Mouse (Mus musculus) hindbrain, embryonic 14.5 days (tissue): ENCODE measurements around the gene Zfp526. TPM values are rescaled to one million over a fixed set of nuclear protein-coding genes. Genes with fewer than 3 reads are reported as not detected.

ENCODE experiments used
- ATAC-seq: fragments of 200-750 bp; cut with Nextera tagmentation; 2 replicates; pipeline ENCODE4 v1.8.0; 2017; ENCODE audit warnings: moderate number of reproducible peaks, mild to moderate bottlenecking, moderate TSS enrichment, moderate library complexity; ENCODE audit not compliant: low FRiP score
- DNase-seq: peaks from one replicate; pipeline ENCODE4 v3.0.0-alpha.2; 2015; ENCODE audit warnings: low spot score
- H3K27ac ChIP-seq: fragments of 300-500 bp; sonication (generic); 2 replicates; pipeline ENCODE4 v1.5.1; 2014; ENCODE audit warnings: mild to moderate bottlenecking, moderate library complexity
- H3K27me3 ChIP-seq: fragments of 300-500 bp; sonication (generic); 2 replicates; pipeline ENCODE4 v1.6.1; 2014; ENCODE audit warnings: mild to moderate bottlenecking, low read length, mixed read lengths; ENCODE audit not compliant: control insufficient read depth, insufficient read depth
- H3K36me3 ChIP-seq: fragments of 300-500 bp; sonication (generic); replicated peaks from 2 replicates; pipeline ENCODE4 v1.6.1; 2014; ENCODE audit not compliant: control insufficient read depth, insufficient read depth
- H3K4me1 ChIP-seq: fragments of 300-500 bp; sonication (generic); replicated peaks from 2 replicates; pipeline ENCODE4 v1.6.1; 2014; ENCODE audit warnings: antibody characterized with exemption, low read length, mixed read lengths; ENCODE audit not compliant: control insufficient read depth, insufficient read depth
- H3K4me2 ChIP-seq: fragments of 300-500 bp; sonication (generic); replicated peaks from 2 replicates; pipeline ENCODE4 v1.6.1; 2014; ENCODE audit warnings: mild to moderate bottlenecking, moderate library complexity
- H3K4me3 ChIP-seq: fragments of 300-500 bp; sonication (generic); replicated peaks from 2 replicates; pipeline ENCODE4 v1.5.1; 2014; ENCODE audit warnings: mild to moderate bottlenecking, low read length
- H3K9ac ChIP-seq: fragments of 300-500 bp; sonication (generic); 2 replicates; pipeline ENCODE4 v1.6.1; 2014
- H3K9me3 ChIP-seq: fragments of 300-500 bp; sonication (generic); 2 replicates; pipeline ENCODE4 v1.6.1; 2016; ENCODE audit warnings: low read length; ENCODE audit not compliant: control insufficient read depth
- WGBS: fragments of 180-500 bp; shearing (Covaris S2); extraction: QIAGEN DNeasy Blood & Tissue Kit; methylation state at CpG from one replicate; pipeline ENCODE4 v1.1.7; 2014; 5-methylcytosine and 5-hydroxymethylcytosine counted together
- polyA plus RNA-seq: library from polyadenylated mRNA; unstranded; fragments of >200 nt; fragmentation: Nextera tagmentation; extraction: Ambion mirVana; gene quantifications from 2 replicates; pipeline ENCODE4 v1.2.1, GENCODE M21; 2014

Gene Zfp526
- polyA plus RNA-seq, 1 experiment from 2014 or later = 2.4 TPM

DNA sequence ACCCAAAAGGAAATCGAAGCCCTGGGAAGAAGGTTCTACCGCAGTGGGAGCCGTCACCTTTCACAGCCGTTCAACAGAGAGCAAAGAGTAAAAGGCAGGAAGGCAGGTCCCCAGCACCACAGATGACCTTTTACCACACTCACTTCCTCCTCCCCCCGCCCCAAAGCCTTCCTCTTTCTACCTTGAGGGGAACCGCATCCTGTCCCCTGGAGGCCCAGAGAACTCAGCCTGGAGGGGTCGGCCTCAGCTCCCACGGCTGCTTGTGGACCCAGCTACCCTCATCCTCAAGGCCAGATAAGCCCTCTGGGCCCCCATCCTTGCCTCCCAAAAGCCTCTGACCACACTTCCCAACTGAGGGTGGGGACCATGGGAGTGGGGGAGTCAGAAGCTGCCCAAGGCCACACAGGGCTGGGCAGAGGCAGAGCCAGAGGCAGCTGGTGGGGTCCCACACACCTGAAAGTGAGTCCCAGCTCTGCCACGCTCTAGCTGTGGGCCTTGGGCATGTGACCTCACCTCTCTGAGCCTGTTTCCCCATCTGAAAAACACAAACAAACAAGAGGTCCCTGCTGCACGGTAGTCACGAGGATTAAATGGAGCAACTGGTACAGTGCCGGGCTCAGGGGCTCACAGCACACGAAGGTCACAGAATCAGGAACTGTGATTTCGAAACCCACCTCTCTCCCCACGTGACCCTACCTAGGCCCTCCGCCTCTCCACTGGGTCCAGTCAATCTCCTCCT is 15.7 kb upstream of the Zfp526 start:
- DNase-seq = no peak
- no peak overlapping the region for H3K4me2 ChIP-seq
- H3K27me3 ChIP-seq = no peaks in the 10 kb centered on the region
- H3K9ac ChIP-seq = no peak overlapping the region
- H3K9me3 ChIP-seq = no peaks in the 10 kb centered on the region
- ATAC-seq = no peak
- H3K27ac ChIP-seq = no peak overlapping the region
- 88% methylated on average over 16 of the region's 16 CpGs for WGBS
- no peak overlapping the region for H3K4me3 ChIP-seq
- peaks cover 77% of the 10 kb centered on the region for H3K36me3 ChIP-seq
- no peaks in the 10 kb centered on the region for H3K4me1 ChIP-seq

DNA sequence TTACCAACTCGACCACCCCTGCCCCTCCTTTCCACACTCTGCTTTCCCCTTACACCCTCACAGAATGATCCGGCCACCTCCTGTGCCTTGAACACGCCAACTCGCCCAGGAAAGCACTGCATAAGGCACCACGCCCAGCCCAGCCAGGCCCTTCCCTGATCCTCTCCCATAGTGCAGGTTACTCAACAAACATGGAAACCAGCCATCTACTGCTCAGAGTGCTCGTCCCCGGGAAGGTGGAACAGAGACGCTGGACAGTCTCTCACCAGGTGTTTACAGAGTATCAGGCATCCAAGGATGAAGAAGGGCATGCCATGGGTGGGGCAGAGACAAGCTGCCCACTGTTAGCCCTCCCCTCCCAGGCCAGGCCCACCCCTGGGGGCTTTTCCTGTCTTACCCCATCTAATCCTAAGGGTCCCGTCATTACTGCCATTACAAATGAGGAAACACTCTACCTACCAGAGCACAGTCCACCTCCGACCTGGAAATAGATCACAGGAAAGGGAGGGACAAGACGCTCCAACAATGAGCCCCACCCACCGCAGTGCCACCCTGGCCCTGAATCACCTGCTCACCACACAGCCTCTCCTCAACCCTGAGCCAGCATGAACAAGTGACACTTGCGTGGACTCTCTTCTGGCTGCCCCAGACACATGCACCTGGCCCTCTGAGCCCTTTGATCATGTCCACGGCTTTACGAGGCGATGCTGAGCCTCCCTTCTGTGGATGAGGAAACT is 15.0 kb upstream of the Zfp526 start:
- H3K36me3 ChIP-seq = peaks cover 83% of the 10 kb centered on the region
- H3K9ac ChIP-seq = no peak overlapping the region
- H3K9me3 ChIP-seq = no peaks in the 10 kb centered on the region
- 89% methylated on average over 16 of the region's 16 CpGs for WGBS
- no peak for ATAC-seq
- no peak overlapping the region for H3K4me2 ChIP-seq
- no peak overlapping the region for H3K27ac ChIP-seq
- H3K4me3 ChIP-seq = no peak overlapping the region
- no peaks in the 10 kb centered on the region for H3K27me3 ChIP-seq
- no peaks in the 10 kb centered on the region for H3K4me1 ChIP-seq
- DNase-seq = no peak

DNA sequence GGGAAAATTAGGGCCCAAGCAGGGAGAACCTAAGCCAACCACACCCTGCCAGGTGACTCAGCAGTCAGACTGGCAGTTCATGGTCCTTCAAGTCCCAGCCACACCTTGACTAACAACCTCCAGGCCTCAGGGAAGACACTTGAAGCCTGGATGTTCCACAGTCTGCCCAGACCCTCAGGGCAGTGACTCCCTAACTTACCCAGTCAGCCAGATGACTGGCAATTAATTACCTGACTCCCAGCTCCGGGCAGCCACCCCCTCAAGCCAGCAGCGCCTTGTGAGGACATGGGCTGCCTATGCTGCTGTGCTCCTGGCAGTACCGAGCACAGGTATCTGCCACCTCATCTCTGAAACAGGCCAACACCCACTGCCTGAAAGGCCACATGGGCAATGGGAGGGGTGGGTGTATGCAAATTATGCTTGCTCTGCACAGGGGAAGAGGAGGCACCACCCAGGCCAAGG is 12.0 kb upstream of the Zfp526 start:
- Histone ChIP-seq H3K4me3 (no peak overlapping the region), H3K27ac (no peak overlapping the region), H3K9me3 (no peaks in the 10 kb centered on the region), H3K4me1 (no peaks in the 10 kb centered on the region), H3K9ac (no peak overlapping the region), H3K27me3 (no peaks in the 10 kb centered on the region), H3K36me3 (peaks cover 83% of the 10 kb centered on the region), H3K4me2 (no peak overlapping the region)
- WGBS = 93% methylated on average over 3 of the region's 3 CpGs
- DNase-seq (no peak), ATAC-seq (no peak)

DNA sequence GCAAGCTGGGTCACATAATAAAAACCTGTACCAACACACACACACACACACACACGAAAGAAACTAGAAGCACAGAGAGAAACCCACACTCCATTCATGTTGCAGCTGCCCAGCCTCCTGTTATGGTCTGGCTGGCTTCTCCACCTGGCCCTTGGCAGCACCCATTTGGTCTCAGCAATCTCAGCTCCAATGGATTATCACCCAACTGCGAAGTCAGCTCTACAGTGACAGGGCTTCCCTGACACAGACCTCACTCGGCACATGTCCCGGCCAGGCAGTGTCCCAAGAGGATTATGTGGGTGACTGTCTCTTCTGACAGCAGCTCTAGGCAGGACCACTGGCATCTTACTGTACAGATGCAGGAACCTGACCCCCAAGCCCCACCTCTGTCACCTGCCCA is 10.7 kb upstream of the Zfp526 start:
- Histone ChIP-seq H3K4me2 (no peak overlapping the region), H3K4me1 (no peaks in the 10 kb centered on the region), H3K9ac (no peak overlapping the region), H3K9me3 (no peaks in the 10 kb centered on the region), H3K27me3 (no peaks in the 10 kb centered on the region), H3K27ac (no peak overlapping the region), H3K36me3 (peaks cover 85% of the 10 kb centered on the region), H3K4me3 (no peak overlapping the region)
- no peak for ATAC-seq
- DNase-seq = no peak
- WGBS = 94% methylated on average over 4 of the region's 4 CpGs

DNA sequence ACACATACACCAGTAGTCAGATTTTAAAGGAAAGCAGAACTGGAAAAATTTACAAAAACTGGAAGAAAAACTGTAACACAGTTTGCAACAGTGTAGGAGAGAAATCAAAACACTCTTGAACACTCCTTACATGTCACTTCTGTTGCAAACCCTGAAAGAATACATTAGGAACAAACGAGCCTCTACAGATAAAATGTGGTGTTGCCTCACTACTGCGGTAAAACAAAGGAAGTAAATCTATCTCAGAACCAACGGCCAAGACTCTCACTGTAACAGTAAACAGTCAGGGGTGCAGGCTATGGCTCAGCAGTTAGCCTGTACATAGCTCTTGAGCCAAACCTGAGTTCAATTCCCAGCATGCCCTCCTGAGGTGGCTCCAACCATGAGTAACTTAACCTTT is 8.1 kb upstream of the Zfp526 start:
- DNase-seq = no peak
- Histone ChIP-seq H3K36me3 (peaks cover 87% of the 10 kb centered on the region), H3K4me3 (no peak overlapping the region), H3K4me2 (no peak overlapping the region), H3K9me3 (no peaks in the 10 kb centered on the region), H3K9ac (no peak overlapping the region), H3K27ac (no peak overlapping the region), H3K4me1 (peaks cover under 1% of the 10 kb centered on the region; the same call in 1 of the 2 replicates), H3K27me3 (no peaks in the 10 kb centered on the region)
- 88% methylated on average over 3 of the region's 3 CpGs for WGBS
- ATAC-seq = no peak

DNA sequence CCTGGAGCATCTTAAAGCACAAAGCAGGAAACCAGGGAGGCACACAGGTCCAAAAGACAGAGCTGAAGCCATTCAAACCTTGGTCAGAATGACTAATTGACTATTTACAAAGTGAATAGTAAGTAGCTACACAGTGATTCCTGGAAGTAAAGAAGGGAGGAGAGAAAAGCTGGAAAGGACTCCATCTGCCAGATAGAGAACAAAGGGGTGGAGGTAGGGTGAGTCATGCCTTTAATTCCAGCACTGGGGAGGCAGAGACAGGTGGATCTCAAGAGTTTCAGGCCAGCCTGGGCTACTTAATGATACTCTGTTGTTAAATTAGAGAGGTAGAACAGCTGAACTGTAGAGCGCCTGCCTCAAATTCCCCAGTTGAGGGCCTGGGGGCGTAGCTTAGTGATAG is 7.1 kb upstream of the Zfp526 start:
- peaks cover 9% of the 10 kb centered on the region for H3K4me1 ChIP-seq
- no peak overlapping the region for H3K27ac ChIP-seq
- H3K9me3 ChIP-seq = no peaks in the 10 kb centered on the region
- WGBS = 89% methylated on average over 2 of the region's 2 CpGs
- no peak overlapping the region for H3K4me3 ChIP-seq
- H3K4me2 ChIP-seq = no peak overlapping the region
- no peak overlapping the region for H3K9ac ChIP-seq
- DNase-seq = no peak
- no peak for ATAC-seq
- H3K36me3 ChIP-seq = peaks cover 76% of the 10 kb centered on the region
- no peaks in the 10 kb centered on the region for H3K27me3 ChIP-seq

DNA sequence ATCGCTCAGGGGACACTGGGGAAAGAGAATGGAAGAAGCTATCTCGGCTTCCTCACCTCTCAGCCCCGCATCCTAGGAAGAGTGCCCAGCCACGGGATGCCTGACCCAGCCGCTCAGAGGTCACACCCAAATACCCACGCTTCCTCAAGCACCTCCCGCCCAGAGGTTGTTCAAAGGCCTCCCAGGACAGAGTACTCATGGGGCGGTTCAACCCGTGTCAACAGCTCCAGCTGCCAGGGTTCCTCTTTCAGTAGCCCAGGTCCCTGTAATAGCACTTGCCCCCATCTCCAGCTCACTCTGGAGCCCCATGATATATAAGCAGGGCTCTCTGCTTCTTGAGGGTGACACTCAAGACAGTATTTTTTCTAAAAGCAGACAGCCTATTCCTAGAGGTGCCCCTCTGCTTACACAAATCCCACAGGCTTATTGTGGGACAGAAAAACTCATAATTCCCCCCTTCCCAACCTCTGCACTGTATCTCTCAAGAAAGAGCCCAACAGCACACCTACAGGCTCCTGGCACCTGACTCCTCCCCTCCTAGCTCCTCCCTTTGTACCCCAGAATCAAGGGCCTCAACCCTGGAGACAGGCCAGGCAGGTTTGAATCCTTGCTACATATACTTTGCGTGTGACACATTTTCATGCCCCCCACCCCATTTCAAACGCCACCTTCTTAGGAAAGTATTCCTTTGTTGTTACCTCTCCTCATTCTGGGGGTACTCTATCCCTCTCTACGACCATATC is 3.4 kb upstream of the Zfp526 start:
- DNase-seq = no peak
- WGBS = 77% methylated on average over 12 of the region's 12 CpGs
- H3K4me3 ChIP-seq = peak overlapping the region; percentile 81; the same call in 1 of the 2 replicates

DNA sequence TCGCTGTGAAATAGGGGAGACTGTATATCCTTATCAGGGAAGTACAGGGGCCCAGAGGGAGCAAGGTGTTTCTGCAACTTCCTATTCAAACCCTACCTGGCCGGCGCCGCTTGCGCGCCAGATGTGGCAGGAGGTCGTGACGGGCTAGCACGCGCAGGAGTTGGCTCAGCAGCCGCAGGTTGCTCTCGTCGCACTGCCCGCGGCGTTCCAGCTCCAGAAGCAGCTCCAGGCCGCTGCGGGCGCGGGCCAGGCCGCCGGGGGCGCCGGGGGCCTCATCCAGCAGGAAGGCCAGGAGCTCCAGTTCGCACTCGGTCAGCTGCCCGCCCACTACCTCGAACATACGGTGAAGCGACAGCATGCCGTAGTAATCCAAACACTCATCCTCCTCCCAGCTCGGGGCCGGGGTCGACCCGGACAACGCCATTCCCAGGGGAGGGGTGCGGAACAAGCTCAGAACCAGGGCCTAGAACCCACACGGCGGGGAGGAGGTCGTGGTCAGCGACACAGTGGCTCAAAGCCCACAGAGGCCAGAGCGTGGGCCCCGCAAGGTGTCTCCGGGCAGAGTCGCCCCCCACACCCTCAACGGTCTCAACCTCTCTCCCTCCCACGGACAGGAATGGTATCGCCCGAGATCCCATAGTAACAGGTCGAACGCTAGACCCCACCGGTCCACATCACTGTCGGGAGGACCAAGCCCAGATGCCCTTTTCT is 2.4 kb upstream of the Zfp526 start:
- ATAC-seq = 0 out of 2 replicates have a peak, but pooled peaks have one; percentile 15
- WGBS = under 1% methylated on average over 53 of the region's 53 CpGs
- no peaks in the 10 kb centered on the region for H3K27me3 ChIP-seq
- H3K27ac ChIP-seq = peak overlapping the region; percentile 78
- H3K4me2 ChIP-seq = peak overlapping the region; percentile 94
- peak; percentile 68 for DNase-seq
- H3K9ac ChIP-seq = peak overlapping the region; percentile 77
- no peaks in the 10 kb centered on the region for H3K9me3 ChIP-seq
- peak overlapping the region; percentile 81 for H3K4me3 ChIP-seq
- H3K36me3 ChIP-seq = peaks cover 36% of the 10 kb centered on the region
- peaks cover 30% of the 10 kb centered on the region for H3K4me1 ChIP-seq

More for the DNA sequence above, 3.4 kb upstream of the Zfp526 start:
- Histone ChIP-seq H3K4me1 (peaks cover 30% of the 10 kb centered on the region), H3K4me2 (peak overlapping the region; percentile 94), H3K9ac (0 out of 2 replicates have a peak overlapping the region, but pooled peaks have one; percentile 77), H3K27ac (no peak overlapping the region), H3K9me3 (no peaks in the 10 kb centered on the region), H3K27me3 (no peaks in the 10 kb centered on the region), H3K36me3 (peaks cover 43% of the 10 kb centered on the region)
- ATAC-seq = no peak
